Mouse (Mus musculus): ENCODE data around the gene Znrf2. TPM values are rescaled to one million over a fixed set of nuclear protein-coding genes. Genes with fewer than 3 reads are reported as not detected.
"Not testable (repeated sequence)": the region's sequence is repeated elsewhere in the genome, so short reads cannot be mapped to it uniquely, and the experiment has no call there.

The Znrf2 gene
- polyA plus RNA-seq, 1 experiment from 2014 or later: 4.4 TPM

GRCm38 (mm10) chr6:54819272-54819671 lies 2.6 kb downstream of the Znrf2 start:
- peak overlapping the region; percentile 26; the same call in 1 of the 2 replicates for H3K4me2 ChIP-seq (replicated peaks; ENCODE audit: low read depth, low read length)
- WGBS: 50% methylated on average over 4 of the region's 4 CpGs

GRCm38 (mm10) chr6:54819746-54820145 lies 3.0 kb downstream of the Znrf2 start:
- Histone ChIP-seq H3K27me3 (ENCODE audit: insufficient read depth, low read length) (no peaks in the 10 kb centered on the region), H3K9ac (replicated peaks; ENCODE audit: low read length) (no peak overlapping the region), H3K9me3 (ENCODE audit: low read length) (no peaks in the 10 kb centered on the region), H3K36me3 (ENCODE audit: insufficient read depth, low read length) (no peaks in the 10 kb centered on the region), H3K4me3 (ENCODE audit: low read length) (no peak overlapping the region), H3K4me1 (ENCODE audit: insufficient read depth, low read length) (peaks cover 27% of the 10 kb centered on the region), H3K4me2 (replicated peaks; ENCODE audit: low read depth, low read length) (no peak overlapping the region), H3K27ac (ENCODE audit: low read length) (no peak overlapping the region)
- WGBS: 76% methylated on average over 3 of the region's 3 CpGs
- no peak for ATAC-seq (ENCODE audit: low FRiP score, low TSS enrichment)

More at GRCm38 (mm10) chr6:54819272-54819671, 2.6 kb downstream of the Znrf2 start:
- ATAC-seq (ENCODE audit: low FRiP score, low TSS enrichment): no peak
- H3K27me3 ChIP-seq (ENCODE audit: insufficient read depth, low read length): no peaks in the 10 kb centered on the region
- H3K9ac ChIP-seq (replicated peaks; ENCODE audit: low read length): no peak overlapping the region
- no peak overlapping the region for H3K4me3 ChIP-seq (ENCODE audit: low read length)
- H3K36me3 ChIP-seq (ENCODE audit: insufficient read depth, low read length): no peaks in the 10 kb centered on the region
- no peak overlapping the region for H3K27ac ChIP-seq (ENCODE audit: low read length)
- H3K4me1 ChIP-seq (ENCODE audit: insufficient read depth, low read length): peaks cover 27% of the 10 kb centered on the region
- no peaks in the 10 kb centered on the region for H3K9me3 ChIP-seq (ENCODE audit: low read length)

DNA sequence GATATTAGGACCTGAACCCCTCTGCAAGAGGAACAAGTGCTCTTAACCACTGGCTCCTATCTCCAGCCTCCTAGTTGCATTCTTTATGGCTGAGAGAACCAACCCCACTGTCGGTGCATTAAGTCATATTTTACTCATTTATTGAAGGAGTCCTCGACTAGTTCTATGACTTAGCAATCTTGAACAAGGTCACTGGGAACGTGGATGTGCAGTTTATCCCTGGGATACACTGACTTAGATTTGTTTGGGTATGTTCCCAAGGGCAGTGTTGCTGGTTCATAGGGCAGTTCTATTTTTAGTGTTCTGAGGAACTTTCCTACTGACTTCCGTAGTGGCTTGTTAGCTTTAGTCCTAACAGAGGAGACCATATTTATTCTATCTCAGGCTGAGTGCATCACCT lies 5.6 kb downstream of the Znrf2 start:
- ATAC-seq (ENCODE audit: low FRiP score, low TSS enrichment): no peak
- H3K36me3 ChIP-seq (ENCODE audit: insufficient read depth, low read length): no peaks in the 10 kb centered on the region
- H3K4me3 ChIP-seq (ENCODE audit: low read length): no peak overlapping the region
- no peak overlapping the region for H3K4me2 ChIP-seq (replicated peaks; ENCODE audit: low read depth, low read length)
- H3K27ac ChIP-seq (ENCODE audit: low read length): no peak overlapping the region
- H3K27me3 ChIP-seq (ENCODE audit: insufficient read depth, low read length): no peaks in the 10 kb centered on the region
- H3K9ac ChIP-seq (replicated peaks; ENCODE audit: low read length): no peak overlapping the region
- WGBS: 60% methylated on average over 4 of the region's 4 CpGs
- H3K4me1 ChIP-seq (ENCODE audit: insufficient read depth, low read length): peaks cover 20% of the 10 kb centered on the region
- no peaks in the 10 kb centered on the region for H3K9me3 ChIP-seq (ENCODE audit: low read length)

DNA sequence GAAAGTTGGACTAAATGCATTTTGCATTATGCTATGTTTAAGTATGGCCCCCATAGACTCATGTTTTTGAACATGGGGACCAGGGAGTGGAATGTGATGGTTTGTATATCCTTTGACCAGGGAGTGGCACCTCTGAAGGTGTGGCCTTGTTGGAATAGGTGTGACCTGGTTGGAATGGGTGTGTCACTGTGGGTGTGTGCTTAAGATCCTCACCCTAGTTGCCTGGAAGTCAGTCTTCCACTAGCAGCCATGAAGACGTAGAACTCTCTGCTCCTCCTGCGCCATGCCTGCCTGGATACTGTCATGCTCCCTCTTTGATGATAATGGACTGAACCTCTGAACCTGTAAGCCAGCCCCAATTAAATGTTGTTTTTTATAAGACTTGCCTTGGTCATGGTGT lies 7.8 kb downstream of the Znrf2 start:
- not testable (repeated sequence) for H3K4me3 ChIP-seq (ENCODE audit: low read length); H3K27ac ChIP-seq (ENCODE audit: low read length); H3K27me3 ChIP-seq (ENCODE audit: insufficient read depth, low read length); H3K9me3 ChIP-seq (ENCODE audit: low read length); H3K36me3 ChIP-seq (ENCODE audit: insufficient read depth, low read length); H3K4me2 ChIP-seq (replicated peaks; ENCODE audit: low read depth, low read length); ATAC-seq (ENCODE audit: low FRiP score, low TSS enrichment); H3K9ac ChIP-seq (replicated peaks; ENCODE audit: low read length)
- WGBS: 93% methylated on average over 2 of the region's 2 CpGs
- peaks cover 13% of the 10 kb centered on the region for H3K4me1 ChIP-seq (ENCODE audit: insufficient read depth, low read length)

DNA sequence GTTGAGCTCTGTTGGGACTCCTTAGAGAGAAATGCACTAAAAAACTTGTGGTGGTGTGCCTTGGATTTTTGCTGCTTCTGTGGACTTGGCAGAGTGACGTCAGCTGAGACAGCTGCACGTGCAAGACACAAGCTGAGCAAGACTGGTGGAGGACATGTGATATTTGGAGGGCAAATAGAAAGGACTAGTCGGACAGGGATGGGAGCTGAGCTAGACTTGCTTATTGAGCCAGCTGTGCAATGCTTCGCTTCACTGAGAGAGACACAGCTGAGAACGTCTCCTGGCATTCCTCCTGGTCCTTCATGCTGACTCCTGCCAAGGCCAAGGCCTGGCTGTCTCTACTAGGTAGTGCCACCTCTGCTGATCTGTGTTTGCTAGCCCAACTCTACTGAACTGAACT lies 10.8 kb downstream of the Znrf2 start:
- no peak overlapping the region for H3K9ac ChIP-seq (replicated peaks; ENCODE audit: low read length)
- H3K27ac ChIP-seq (ENCODE audit: low read length): no peak overlapping the region
- H3K4me2 ChIP-seq (replicated peaks; ENCODE audit: low read depth, low read length): no peak overlapping the region
- no peaks in the 10 kb centered on the region for H3K9me3 ChIP-seq (ENCODE audit: low read length)
- H3K27me3 ChIP-seq (ENCODE audit: insufficient read depth, low read length): no peaks in the 10 kb centered on the region
- H3K4me1 ChIP-seq (ENCODE audit: insufficient read depth, low read length): peaks cover 19% of the 10 kb centered on the region
- WGBS: 71% methylated on average over 5 of the region's 5 CpGs
- no peak for ATAC-seq (ENCODE audit: low FRiP score, low TSS enrichment)
- H3K36me3 ChIP-seq (ENCODE audit: insufficient read depth, low read length): no peaks in the 10 kb centered on the region
- H3K4me3 ChIP-seq (ENCODE audit: low read length): no peak overlapping the region

DNA sequence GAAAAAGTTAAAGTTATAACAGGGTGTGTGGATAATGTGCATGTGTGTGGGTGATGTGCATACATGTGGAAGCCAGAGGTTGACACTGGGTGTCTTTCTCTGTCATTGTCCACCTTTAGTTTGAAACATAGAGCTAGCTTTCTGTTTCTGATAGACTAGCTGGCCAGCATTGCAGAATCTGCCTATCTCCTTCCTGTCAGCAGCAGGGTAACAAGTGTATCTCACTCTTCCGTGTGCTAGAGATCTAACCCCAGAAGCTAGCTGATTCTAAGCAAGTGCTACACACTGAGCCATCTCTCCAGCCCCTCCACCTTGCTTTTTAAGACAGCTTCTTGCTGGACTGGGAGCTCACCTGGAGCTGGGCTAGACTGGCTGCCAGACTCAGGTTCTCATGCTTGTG lies 11.6 kb downstream of the Znrf2 start:
- Histone ChIP-seq H3K9me3 (ENCODE audit: low read length) (no peaks in the 10 kb centered on the region), H3K4me1 (ENCODE audit: insufficient read depth, low read length) (peaks cover 19% of the 10 kb centered on the region), H3K27ac (ENCODE audit: low read length) (no peak overlapping the region), H3K4me2 (replicated peaks; ENCODE audit: low read depth, low read length) (no peak overlapping the region), H3K4me3 (ENCODE audit: low read length) (no peak overlapping the region), H3K36me3 (ENCODE audit: insufficient read depth, low read length) (no peaks in the 10 kb centered on the region), H3K27me3 (ENCODE audit: insufficient read depth, low read length) (no peaks in the 10 kb centered on the region), H3K9ac (replicated peaks; ENCODE audit: low read length) (no peak overlapping the region)
- ATAC-seq (ENCODE audit: low FRiP score, low TSS enrichment): no peak
- 92% methylated on average over 1 of the region's 1 CpGs for WGBS

- Histone ChIP-seq H3K9ac (replicated peaks; ENCODE audit: low read length) (no peak overlapping the region), H3K4me3 (ENCODE audit: low read length) (no peak overlapping the region), H3K9me3 (ENCODE audit: low read length) (no peaks in the 10 kb centered on the region), H3K27me3 (ENCODE audit: insufficient read depth, low read length) (no peaks in the 10 kb centered on the region), H3K4me1 (ENCODE audit: insufficient read depth, low read length) (peaks cover 19% of the 10 kb centered on the region), H3K36me3 (ENCODE audit: insufficient read depth, low read length) (no peaks in the 10 kb centered on the region), H3K27ac (ENCODE audit: low read length) (peak overlapping the region; percentile 23; the same call in 1 of the 2 replicates), H3K4me2 (replicated peaks; ENCODE audit: low read depth, low read length) (no peak overlapping the region)
- peak; percentile 59 for ATAC-seq (ENCODE audit: low FRiP score, low TSS enrichment)
- WGBS: 79% methylated on average over 7 of the region's 7 CpGs
Observed at GRCm38 (mm10) chr6:54830048-54830772, 13.5 kb downstream of the Znrf2 start.

GRCm38 (mm10) chr6:54831069-54831720 lies 14.5 kb downstream of the Znrf2 start:
- 55% methylated on average over 8 of the region's 8 CpGs for WGBS
- Histone ChIP-seq H3K27me3 (ENCODE audit: insufficient read depth, low read length) (no peaks in the 10 kb centered on the region), H3K4me3 (ENCODE audit: low read length) (no peak overlapping the region), H3K4me2 (replicated peaks; ENCODE audit: low read depth, low read length) (no peak overlapping the region), H3K27ac (ENCODE audit: low read length) (no peak overlapping the region), H3K4me1 (ENCODE audit: insufficient read depth, low read length) (peaks cover 19% of the 10 kb centered on the region), H3K36me3 (ENCODE audit: insufficient read depth, low read length) (no peaks in the 10 kb centered on the region), H3K9ac (replicated peaks; ENCODE audit: low read length) (no peak overlapping the region), H3K9me3 (ENCODE audit: low read length) (no peaks in the 10 kb centered on the region)
- peak; percentile 54; the same call in 1 of the 2 replicates for ATAC-seq (ENCODE audit: low FRiP score, low TSS enrichment)

- H3K4me3 ChIP-seq (ENCODE audit: low read length): no peak overlapping the region
- no peaks in the 10 kb centered on the region for H3K27me3 ChIP-seq (ENCODE audit: insufficient read depth, low read length)
- H3K4me1 ChIP-seq (ENCODE audit: insufficient read depth, low read length): peaks cover 19% of the 10 kb centered on the region
- H3K9me3 ChIP-seq (ENCODE audit: low read length): 0 out of 2 replicates have a peak, but pooled peaks cover 2% of the 10 kb centered on the region
- no peak overlapping the region for H3K9ac ChIP-seq (replicated peaks; ENCODE audit: low read length)
- H3K36me3 ChIP-seq (ENCODE audit: insufficient read depth, low read length): no peaks in the 10 kb centered on the region
- no peak for ATAC-seq (ENCODE audit: low FRiP score, low TSS enrichment)
- H3K27ac ChIP-seq (ENCODE audit: low read length): no peak overlapping the region
- no peak overlapping the region for H3K4me2 ChIP-seq (replicated peaks; ENCODE audit: low read depth, low read length)
- 50% methylated on average over 2 of the region's 2 CpGs for WGBS
Observed at GRCm38 (mm10) chr6:54833427-54833826, 16.7 kb downstream of the Znrf2 start.

DNA sequence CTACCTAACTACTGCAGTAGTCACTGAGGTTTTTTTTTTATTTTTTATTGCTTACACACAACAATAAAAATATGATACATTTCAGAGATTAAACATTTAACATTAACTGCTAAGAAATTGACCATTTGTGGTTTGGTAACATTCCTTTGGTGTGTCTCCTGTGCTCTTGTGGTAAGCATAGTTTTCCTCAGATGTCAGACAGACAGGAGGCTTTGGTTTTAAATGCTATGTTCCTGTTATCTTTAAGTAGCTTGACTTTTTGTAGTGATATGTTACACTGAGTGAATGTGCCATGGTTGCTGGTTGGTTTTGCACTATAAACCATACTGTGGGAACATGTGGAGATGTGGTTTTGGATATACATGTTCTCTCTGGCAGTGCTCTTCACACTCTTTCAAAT lies 19.9 kb downstream of the Znrf2 start:
- no peak overlapping the region for H3K4me3 ChIP-seq (ENCODE audit: low read length)
- no peak overlapping the region for H3K9ac ChIP-seq (replicated peaks; ENCODE audit: low read length)
- H3K9me3 ChIP-seq (ENCODE audit: low read length): peaks cover 9% of the 10 kb centered on the region
- no peak overlapping the region for H3K4me2 ChIP-seq (replicated peaks; ENCODE audit: low read depth, low read length)
- H3K27me3 ChIP-seq (ENCODE audit: insufficient read depth, low read length): no peaks in the 10 kb centered on the region
- H3K27ac ChIP-seq (ENCODE audit: low read length): no peak overlapping the region
- no peaks in the 10 kb centered on the region for H3K4me1 ChIP-seq (ENCODE audit: insufficient read depth, low read length)
- H3K36me3 ChIP-seq (ENCODE audit: insufficient read depth, low read length): peaks cover 7% of the 10 kb centered on the region; the same call in 1 of the 2 replicates
- no peak for ATAC-seq (ENCODE audit: low FRiP score, low TSS enrichment)

Data from kidney, embryonic 16.5 days (tissue).